Mouse (Mus musculus) liver, postnatal 0 days (tissue): Measurements from ENCODE around the gene Scml4.

Experiments
- CTCF ChIP-seq: sonication (generic); IDR thresholded peaks from 2 replicates; pipeline ENCODE4 v1.5.1; 2016; ENCODE audit warnings: antibody characterized with exemption, low read depth
- EP300 ChIP-seq: IDR thresholded peaks from 2 replicates; pipeline ENCODE4 v1.6.1; 2016; ENCODE audit warnings: antibody characterized with exemption, low read depth, mild to moderate bottlenecking

DNA sequence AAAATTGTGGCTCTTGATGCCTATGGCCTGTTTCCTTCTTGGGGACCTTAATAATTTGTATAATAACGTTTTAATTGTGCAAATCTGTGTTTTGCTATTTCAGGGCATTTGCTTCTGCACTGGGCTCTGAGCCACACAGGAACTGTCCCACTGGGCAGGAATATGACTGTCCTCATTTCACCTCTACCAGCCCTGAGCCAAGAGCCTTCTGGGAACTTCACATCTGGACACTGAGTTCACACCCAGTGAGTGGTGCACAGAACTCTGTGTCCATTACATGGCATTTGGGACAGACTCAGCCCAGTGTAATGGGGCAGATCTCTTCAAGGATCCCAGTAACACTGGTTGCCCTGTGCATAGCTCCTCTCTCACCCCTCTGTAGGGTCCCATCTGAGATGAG lies 16.8 kb upstream of the Scml4 start:
- TF ChIP-seq CTCF (no peak), EP300 (no peak)
